Mouse (Mus musculus) activated CD4-positive, CD25-positive, alpha-beta regulatory T cell, adult 4 months (primary cell): ENCODE data around the gene Arhgef10l. TPM values are rescaled to one million over a fixed set of nuclear protein-coding genes. Genes with fewer than 3 reads are reported as not detected.
"Not testable (repeated sequence)": the region's sequence is repeated elsewhere in the genome, so short reads cannot be mapped to it uniquely, and the experiment has no call there.

ENCODE experiments used
- ATAC-seq: one replicate; pipeline ENCODE4 v1.8.0; 2017
- polyA plus RNA-seq, 2 experiments: library from polyadenylated mRNA; unstranded; fragments of 100-300 nt; shearing (Covaris generic); gene quantifications; one replicate each; pipeline ENCODE4 v1.2.1; 2017

Gene Arhgef10l
- polyA plus RNA-seq, 2 experiments from 2014 or later = not detected

GRCm38 (mm10) chr4:140605247-140605646, 60.6 kb downstream of the Arhgef10l start:
- ATAC-seq = no peak

- no peak for ATAC-seq
Measured at GRCm38 (mm10) chr4:140604541-140604940, 61.3 kb downstream of the Arhgef10l start.

- ATAC-seq = no peak
Measured at GRCm38 (mm10) chr4:140602022-140602421, 63.8 kb downstream of the Arhgef10l start.

- no peak for ATAC-seq
Measured at GRCm38 (mm10) chr4:140601153-140601552, 64.7 kb downstream of the Arhgef10l start.

GRCm38 (mm10) chr4:140598846-140599245, 67.0 kb downstream of the Arhgef10l start:
- no peak for ATAC-seq

GRCm38 (mm10) chr4:140597928-140598327, 67.9 kb downstream of the Arhgef10l start:
- ATAC-seq = no peak

GRCm38 (mm10) chr4:140597378-140597777, 68.4 kb downstream of the Arhgef10l start:
- ATAC-seq = no peak

- ATAC-seq = no peak
Measured at GRCm38 (mm10) chr4:140593771-140594505, 71.9 kb downstream of the Arhgef10l start.

- ATAC-seq = no peak
Measured at GRCm38 (mm10) chr4:140592990-140593770, 72.6 kb downstream of the Arhgef10l start.

- no peak for ATAC-seq
Measured at GRCm38 (mm10) chr4:140592217-140592759, 73.5 kb downstream of the Arhgef10l start.

GRCm38 (mm10) chr4:140586478-140586877, 79.3 kb downstream of the Arhgef10l start:
- no peak for ATAC-seq

GRCm38 (mm10) chr4:140584240-140584639, 81.6 kb downstream of the Arhgef10l start:
- ATAC-seq = no peak

- ATAC-seq = no peak
Measured at GRCm38 (mm10) chr4:140582390-140583088, 83.3 kb downstream of the Arhgef10l start.

- ATAC-seq = no peak
Measured at GRCm38 (mm10) chr4:140581730-140582389, 84.0 kb downstream of the Arhgef10l start.

- no peak for ATAC-seq
Measured at GRCm38 (mm10) chr4:140581341-140581729, 84.5 kb downstream of the Arhgef10l start.

GRCm38 (mm10) chr4:140580866-140581265, 84.9 kb downstream of the Arhgef10l start:
- no peak for ATAC-seq

- no peak for ATAC-seq
Measured at GRCm38 (mm10) chr4:140579576-140579975, 86.2 kb downstream of the Arhgef10l start.

GRCm38 (mm10) chr4:140579149-140579548, 86.7 kb downstream of the Arhgef10l start:
- no peak for ATAC-seq

GRCm38 (mm10) chr4:140576628-140577027, 89.2 kb downstream of the Arhgef10l start:
- ATAC-seq = no peak

GRCm38 (mm10) chr4:140574863-140575262, 90.9 kb downstream of the Arhgef10l start:
- ATAC-seq = not testable (repeated sequence)

GRCm38 (mm10) chr4:140572376-140572775, 93.4 kb downstream of the Arhgef10l start:
- no peak for ATAC-seq

- ATAC-seq = no peak
Measured at GRCm38 (mm10) chr4:140569394-140569793, 96.4 kb downstream of the Arhgef10l start.
